Mouse (Mus musculus): ENCODE measurements at regions not wholly inside any gene's neighbourhood (a gene's known extent, or its start where the extent isn't known, plus 50 kb on each side); places are given as distances from the start of the nearest gene placed in this dataset.

DNA sequence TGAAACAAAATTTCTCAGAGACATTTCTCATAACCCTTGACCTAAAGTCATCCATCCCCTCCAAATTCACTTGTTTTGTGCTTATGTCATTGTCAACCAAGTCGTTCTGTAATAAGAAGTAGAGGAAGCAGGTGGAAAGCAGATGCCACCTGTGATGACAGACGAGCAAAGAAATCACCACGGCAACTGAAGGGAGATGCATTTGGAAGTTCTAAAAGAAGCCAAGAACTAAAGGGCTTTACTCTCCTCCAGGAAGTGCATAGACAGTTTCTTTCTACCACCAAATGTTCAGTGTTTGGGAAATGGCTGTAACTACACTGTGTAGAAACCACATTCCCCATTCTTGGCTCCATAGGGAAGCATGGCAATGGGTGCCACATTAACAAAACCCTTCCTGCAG lies 317.4 kb downstream of the Gm10184 start:
- DNase-seq: no peak

GRCm38 (mm10) chr17:89559506-89559905 lies 350.7 kb downstream of the Gm10184 start:
- DNase-seq: no peak

- no peak for DNase-seq
These were observed 354.3 kb upstream of the Fshr start for GRCm38 (mm10) chr17:89554754-89555153.

- DNase-seq: no peak
These were observed 353.1 kb upstream of the Fshr start for GRCm38 (mm10) chr17:89553597-89553996.

DNA sequence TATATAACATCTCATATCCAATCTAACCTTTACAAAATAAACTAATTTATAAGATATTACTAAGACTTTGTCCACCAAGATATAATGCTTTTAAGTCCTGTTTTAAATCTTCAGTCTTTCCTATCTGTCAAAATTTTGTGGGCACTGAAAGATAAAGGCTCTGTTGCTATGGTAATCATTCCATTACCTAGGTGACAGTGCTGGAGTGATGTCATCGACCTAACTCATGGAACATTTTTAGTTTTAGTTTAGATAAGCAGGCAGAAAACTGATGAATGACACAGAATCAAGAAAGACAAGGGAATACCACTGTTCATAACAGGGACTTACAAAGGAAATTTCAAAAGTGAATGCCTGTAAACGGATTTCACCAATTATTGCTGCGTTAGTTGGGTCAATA lies 350.3 kb upstream of the Fshr start:
- no peak for DNase-seq

GRCm38 (mm10) chr17:89521912-89522311 lies 321.4 kb upstream of the Fshr start:
- DNase-seq: no peak

DNA sequence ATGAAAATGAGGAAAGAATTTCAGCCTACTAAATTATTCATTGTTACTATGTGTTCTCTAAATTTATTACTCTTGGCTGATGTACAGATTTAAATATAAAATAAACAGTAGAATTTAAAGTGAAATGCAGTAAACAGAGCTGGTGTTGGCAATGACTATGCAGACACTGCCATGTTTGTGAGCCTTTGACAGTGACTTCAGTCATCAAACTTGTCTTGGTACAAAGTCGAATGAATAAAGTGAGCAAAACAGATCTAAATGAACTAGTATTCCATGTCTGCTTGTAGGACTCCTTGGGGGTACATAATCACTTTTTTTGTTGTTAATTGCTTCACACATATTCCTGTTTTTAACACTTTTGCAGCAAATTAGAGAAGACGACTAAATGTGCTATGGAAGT lies 318.9 kb upstream of the Fshr start:
- no peak for DNase-seq

- no peak for DNase-seq
These were observed 304.8 kb upstream of the Fshr start for GRCm38 (mm10) chr17:89505288-89505687.

DNA sequence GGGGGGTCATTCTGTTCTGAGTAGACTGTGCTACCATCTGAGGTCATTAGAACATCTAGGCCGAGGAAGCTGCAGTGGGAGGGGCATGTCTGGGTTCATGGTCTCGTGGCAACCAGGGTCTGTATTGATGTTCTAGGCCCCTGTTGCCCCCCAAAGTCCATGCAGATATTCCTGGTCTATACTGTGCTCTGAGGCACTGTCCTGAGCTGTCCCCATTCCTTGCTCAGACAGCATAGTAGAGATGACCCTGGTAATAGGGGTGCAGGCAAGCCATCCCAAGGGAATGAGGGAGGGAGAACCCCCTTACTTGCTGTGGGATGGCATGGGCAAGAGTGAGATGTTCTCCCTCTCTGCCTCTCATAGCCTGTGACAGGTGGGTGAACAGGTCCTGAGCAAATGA lies 293.1 kb upstream of the Fshr start:
- no peak for DNase-seq

DNA sequence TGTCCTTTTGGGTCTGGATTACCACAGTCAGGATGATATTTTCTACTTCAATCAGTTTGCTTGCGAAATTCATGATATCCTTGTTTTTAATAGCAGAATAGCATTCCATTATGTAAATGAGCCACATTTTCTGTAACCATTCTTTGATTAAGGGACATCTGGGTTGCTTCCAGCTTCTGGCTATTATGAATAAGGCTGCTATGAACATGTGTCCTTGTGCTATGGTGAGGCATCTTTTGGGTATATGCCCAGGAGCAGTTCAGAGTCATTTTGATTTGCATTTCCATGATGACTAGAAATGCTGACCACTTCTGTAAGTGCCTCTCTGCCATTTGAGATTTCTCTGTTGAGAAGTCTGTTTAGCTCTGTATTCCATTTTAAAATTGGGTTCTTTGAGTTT lies 266.0 kb upstream of the Fshr start:
- DNase-seq: peak; percentile 28

GRCm38 (mm10) chr17:89465883-89466282 lies 265.4 kb upstream of the Fshr start:
- no peak for DNase-seq

DNA sequence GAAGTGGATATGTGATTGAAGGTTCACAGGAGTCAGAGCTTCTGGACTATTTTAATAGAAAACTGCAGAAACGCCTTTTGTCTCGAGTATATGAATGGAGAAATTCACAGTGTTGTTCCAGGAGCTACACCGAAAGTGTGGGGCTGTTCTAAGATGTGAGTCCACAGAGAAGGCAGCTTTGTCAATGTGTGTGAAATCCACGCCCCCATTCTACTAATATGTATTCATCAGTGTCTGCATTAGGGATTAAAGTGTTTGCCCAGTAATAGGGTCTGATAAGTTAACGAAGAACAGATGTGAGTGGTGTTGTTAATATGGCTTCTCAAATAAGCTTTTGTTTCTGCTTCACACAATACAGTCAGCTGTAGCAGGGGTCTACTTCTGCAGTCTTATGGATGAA lies 260.0 kb upstream of the Fshr start:
- no peak for DNase-seq

DNA sequence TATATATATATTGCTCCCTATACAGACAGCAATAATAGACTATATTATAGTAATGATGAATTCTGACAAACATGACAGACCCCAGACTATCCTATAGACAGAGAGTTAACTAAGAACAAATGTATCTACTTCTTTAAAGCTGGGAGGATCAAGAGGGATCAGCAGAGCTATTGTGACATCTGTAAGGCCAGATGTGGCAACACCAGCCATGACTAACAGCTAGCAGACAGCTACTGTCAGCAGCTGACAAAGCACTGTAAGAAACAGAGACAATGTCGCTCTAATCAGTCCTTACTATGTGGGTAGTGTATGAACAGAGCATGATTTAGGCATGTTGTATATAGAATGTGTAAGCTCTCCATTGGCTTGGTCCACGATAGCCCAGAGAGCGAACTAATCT lies 253.8 kb upstream of the Fshr start:
- peak; percentile 18 for DNase-seq

GRCm38 (mm10) chr17:89450724-89451123 lies 250.2 kb upstream of the Fshr start:
- DNase-seq: peak; percentile 23

DNA sequence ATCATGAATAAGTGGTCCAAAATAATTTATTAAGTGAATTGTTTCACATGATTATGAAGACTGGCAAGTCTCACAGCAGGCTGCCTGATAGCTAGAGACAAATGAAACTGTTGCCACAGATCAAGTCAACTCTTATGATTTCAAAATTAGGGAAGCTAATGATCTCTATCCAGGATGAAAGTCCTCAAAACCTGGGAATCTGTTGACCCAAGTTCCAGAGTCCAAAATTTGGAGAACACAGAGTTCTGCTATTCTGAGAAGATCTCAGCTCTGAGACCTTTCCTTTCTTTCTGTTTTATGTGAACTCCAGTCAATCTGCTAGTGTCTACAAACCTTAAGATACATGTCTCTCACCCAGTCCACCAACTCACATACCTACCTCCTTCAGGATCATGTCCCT lies 248.9 kb upstream of the Fshr start:
- DNase-seq: no peak

- no peak for DNase-seq
These were observed 233.8 kb upstream of the Fshr start for GRCm38 (mm10) chr17:89434288-89434687.

GRCm38 (mm10) chr17:89410026-89410425 lies 209.6 kb upstream of the Fshr start:
- no peak for DNase-seq

DNA sequence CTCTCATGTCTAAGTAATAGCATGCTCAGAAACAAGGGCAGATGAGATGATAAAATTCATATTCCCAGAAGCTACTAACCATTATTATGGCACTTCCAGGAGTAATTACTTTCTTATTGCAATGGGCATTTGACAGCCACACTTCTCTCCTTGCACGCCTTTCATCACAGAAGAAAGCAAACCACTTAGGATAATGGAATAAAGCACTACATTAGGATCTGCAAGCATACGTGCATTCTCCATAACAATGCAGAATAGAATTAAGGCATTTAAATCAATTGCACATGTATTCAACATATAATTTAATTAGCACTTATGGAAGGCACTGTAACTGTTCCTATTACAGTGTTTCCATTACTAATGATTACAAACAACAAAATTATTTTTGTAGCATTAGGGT lies 205.1 kb upstream of the Fshr start:
- no peak for DNase-seq

DNA sequence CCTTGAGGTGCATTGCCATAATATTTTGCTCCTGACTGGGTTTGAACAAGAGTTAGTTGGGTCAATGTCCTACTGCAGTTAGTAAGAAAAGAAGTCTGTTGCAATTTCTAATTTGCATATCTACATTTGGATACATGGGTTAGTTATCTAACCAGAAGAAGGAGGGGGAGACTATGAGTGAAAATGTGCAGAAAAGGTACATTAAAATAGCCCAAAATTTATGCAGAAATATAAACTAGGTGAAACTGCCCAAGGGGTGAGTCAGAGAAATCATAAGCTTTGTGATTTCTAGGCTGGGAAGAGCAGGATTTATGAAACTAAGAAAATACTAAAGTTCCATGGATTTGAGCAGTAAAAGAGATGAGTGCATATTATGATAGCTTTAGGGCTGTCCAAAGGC lies 156.8 kb upstream of the Fshr start:
- DNase-seq: no peak

DNA sequence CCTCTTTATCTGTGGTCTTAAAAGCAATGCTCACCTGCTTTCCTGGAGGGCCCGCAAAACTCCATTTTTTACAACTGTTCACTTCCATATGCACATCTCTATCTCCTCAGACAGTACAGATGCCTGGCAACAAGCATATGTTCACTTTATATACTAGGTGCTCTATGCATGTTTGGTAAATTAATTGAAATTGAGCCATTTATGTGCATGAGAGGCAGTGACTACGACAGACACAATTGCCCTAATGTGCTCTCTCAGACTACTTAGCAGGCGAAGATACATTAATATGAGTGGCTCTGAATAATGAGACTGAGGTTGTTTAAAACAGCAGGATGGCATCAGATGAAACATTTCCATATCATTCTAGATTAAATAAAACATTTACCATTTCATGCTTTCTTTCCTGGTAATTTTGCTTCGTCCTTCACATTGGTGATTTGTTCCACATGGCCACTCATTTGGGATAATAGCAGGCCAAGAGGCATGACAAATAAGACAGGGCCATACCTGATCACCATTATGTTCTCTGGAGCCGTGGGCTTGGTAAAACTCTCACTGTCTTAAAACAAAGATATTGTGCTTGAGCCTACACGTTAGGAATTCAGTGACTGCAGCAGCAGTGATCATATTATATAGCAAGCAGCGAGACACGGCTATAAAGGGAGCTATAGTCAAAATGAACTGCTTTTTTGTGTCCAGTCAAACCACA lies 140.2 kb upstream of the Fshr start:
- no peak for DNase-seq

DNA sequence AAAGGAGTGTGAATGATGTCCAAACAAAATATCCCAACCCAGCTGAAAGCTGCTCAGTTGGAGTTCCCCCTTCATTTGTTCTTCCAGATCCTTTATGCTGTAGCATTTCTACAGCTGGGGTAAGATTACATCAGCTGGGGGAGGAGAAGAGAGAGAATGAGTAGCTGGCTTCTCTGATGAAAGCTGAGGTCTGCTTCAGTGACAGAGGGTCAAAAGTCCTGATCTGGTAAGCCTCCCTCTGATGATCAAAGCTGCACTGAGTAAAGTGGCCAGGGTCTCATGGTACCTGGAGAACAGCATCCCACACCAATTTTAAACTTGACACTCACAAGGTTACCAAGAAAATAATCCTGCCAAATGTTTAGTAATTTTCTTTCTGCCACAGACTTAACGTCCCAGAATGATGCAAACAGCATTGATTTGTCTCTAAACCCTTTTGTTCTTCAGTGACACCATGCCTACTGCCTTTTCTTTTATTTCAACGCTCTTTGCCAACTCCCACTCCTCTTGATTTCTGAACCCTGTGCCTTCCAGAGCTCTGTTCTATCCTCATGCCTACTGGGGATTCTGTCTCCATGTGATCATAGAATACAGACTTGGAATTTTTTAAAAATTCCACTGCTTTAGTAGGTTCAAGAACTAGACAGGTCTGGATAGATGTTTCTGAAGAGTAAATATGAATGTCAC lies 119.3 kb upstream of the Fshr start:
- no peak for DNase-seq

DNA sequence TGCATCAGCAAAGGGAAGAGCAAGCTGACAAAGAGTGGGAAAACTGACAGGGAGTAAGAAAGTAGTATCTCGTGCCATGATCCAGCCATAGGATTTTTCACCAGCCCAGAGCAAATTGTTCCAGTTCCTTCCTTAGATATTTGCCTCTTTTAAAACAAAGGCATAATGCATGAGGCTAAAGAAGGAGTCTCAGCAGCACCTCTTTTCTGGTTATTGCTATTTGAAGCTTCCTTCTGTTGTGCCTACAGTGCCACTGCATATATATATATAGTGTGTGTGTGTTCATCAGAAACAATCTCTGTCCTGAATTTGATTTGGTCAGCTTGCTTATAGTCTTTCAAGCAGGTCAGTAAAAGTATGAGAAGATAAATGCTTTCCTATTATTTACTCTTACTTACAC lies 117.9 kb upstream of the Fshr start:
- DNase-seq: no peak

DNA sequence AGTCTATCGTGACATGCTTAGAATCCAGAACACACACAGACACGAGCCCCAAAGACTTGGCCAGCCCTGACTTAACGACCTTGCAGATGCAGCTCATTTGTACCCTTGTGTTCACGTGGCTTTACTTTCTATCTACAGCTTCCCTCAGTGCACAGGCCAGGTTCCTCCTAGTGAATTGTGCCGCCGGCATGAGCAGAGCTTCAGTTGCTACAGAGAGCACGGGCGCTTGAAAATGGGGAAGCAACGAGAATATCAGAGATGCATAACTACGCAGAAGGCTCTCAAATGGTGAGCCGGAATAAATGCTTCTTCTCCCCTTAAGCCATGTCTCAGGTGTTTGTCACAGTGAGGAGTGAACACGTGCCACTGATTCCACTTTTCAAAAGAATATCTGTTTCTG lies 110.7 kb upstream of the Fshr start:
- DNase-seq: no peak

- no peak for DNase-seq
These were observed 100.8 kb upstream of the Fshr start for GRCm38 (mm10) chr17:89301325-89301724.

Measured in adrenal gland, adult 8-10 months (tissue).